In genomic region chr3:94465632-94466430, GRCm38 (mm10) we compare ENCODE assay signal across 14 mouse cellular contexts. TPM values are rescaled to one million over a fixed set of nuclear protein-coding genes. Genes with fewer than 3 reads are reported as not detected.
DNase-seq lines count a peak whose midpoint lies in the region; ATAC-seq and TF ChIP-seq lines count a peak whose summit lies in the region.
"Had no signal": no experiment of that assay in that cellular context is flagged by ENCODE, and none has a peak within 500 bp of the region (broad histone marks: within the 10 kb centered on the region; RNA-seq: fewer than 3 reads in every experiment).

No protein-coding gene starts in this region.

- no peaks in the 10 kb centered on the region for H3K27me3 ChIP-seq in forebrain, postnatal 0 days (ENCODE audit: insufficient read depth, low read length)
- H3K27me3 ChIP-seq in neural tube, embryonic 14.5 days (ENCODE audit: control insufficient read depth, insufficient read depth, low read length) = no peaks in the 10 kb centered on the region

- DNase-seq in brain, embryonic 18.5 days (ENCODE audit: low read depth, low spot score) = peak; percentile 74
- DNase-seq in forebrain, postnatal 0 days = peak; percentile 85
- peak; percentile 60 to 84 for DNase-seq in layer of hippocampus, postnatal 14 days (ENCODE audit: low spot score in 2 of 2)
- no peak for DNase-seq in lung, adult 2 months
- DNase-seq in gastrocnemius, adult 2 months = no peak
- DNase-seq in cerebellum, adult 11-12 months = no peak
- no peak for DNase-seq in urinary bladder, postnatal 36 days (ENCODE audit: low spot score in 2 of 2)
- DNase-seq: adrenal gland, postnatal 36 days; gastrocnemius, postnatal 25 days; thymus, postnatal 14 days had no signal

- H3K27ac ChIP-seq in forebrain, postnatal 0 days (ENCODE audit: low read depth, low read length) = peak overlapping the region; percentile 95
- H3K27ac ChIP-seq in neural tube, embryonic 14.5 days (ENCODE audit: low read depth, low read length) = peak overlapping the region; percentile 84
- H3K27ac ChIP-seq in gastrocnemius, adult 2 months = no peak overlapping the region
- H3K27ac ChIP-seq: macrophage had no signal

- ATAC-seq in forebrain, postnatal 0 days = peak; percentile 91
- ATAC-seq in neural tube, embryonic 14.5 days (ENCODE audit: low read depth) = peak; percentile 67
- ATAC-seq: inflammation-experienced regulatory T-cells, adult 6 months had no signal

- no peak for TF ChIP-seq POLR2A in lung, adult 2 months (IDR thresholded peaks at IDR 0.05; ENCODE audit: borderline replicate concordance, extremely low read depth, low read depth, low read length)

- no peaks in the 10 kb centered on the region for H3K9me3 ChIP-seq in forebrain, postnatal 0 days (ENCODE audit: low read length)
- H3K9me3 ChIP-seq in neural tube, embryonic 14.5 days (ENCODE audit: control insufficient read depth, low read length) = no peaks in the 10 kb centered on the region

- H3K4me2 ChIP-seq in forebrain, postnatal 0 days (ENCODE audit: low read depth) = no peak overlapping the region; the same call in 1 of the 2 replicates
- no peak overlapping the region for H3K4me2 ChIP-seq in neural tube, embryonic 14.5 days (ENCODE audit: low read depth, low read length)

- peak; percentile 30; the same call in 1 of the 2 replicates for TF ChIP-seq CTCF in forebrain, postnatal 0 days (IDR thresholded peaks at IDR 0.05; ENCODE audit: low read depth)
- no peak for TF ChIP-seq CTCF in lung, adult 2 months (IDR thresholded peaks at IDR 0.05; ENCODE audit: insufficient read depth, low read length)
- no peak for TF ChIP-seq CTCF in gastrocnemius, adult 2 months (IDR thresholded peaks at IDR 0.05)

- peak overlapping the region; percentile 37 for H3K9ac ChIP-seq in forebrain, postnatal 0 days
- no peak overlapping the region for H3K9ac ChIP-seq in neural tube, embryonic 14.5 days (replicated peaks; ENCODE audit: low read depth, low read length)

- WGBS in forebrain, postnatal 0 days = 17% methylated on average over 13 of the region's 13 CpGs
- WGBS in neural tube, embryonic 14.5 days = 32% methylated on average over 13 of the region's 13 CpGs
- WGBS in lung, adult 2 months = 81% methylated on average over 13 of the region's 13 CpGs

- no peaks in the 10 kb centered on the region for H3K36me3 ChIP-seq in forebrain, postnatal 0 days (ENCODE audit: insufficient read depth)
- H3K36me3 ChIP-seq in neural tube, embryonic 14.5 days (ENCODE audit: control insufficient read depth, insufficient read depth, low read length) = no peaks in the 10 kb centered on the region

- intact Hi-C loops in gastrocnemius, adult 2 months (cut with DNase I) = no loop called here

- H3K4me3 ChIP-seq in forebrain, postnatal 0 days (ENCODE audit: low read depth, low read length) = no peak overlapping the region
- H3K4me3 ChIP-seq in neural tube, embryonic 14.5 days (ENCODE audit: low read depth, low read length) = no peak overlapping the region
- H3K4me3 ChIP-seq in lung, adult 2 months (replicated peaks; ENCODE audit: extremely low read depth, low read depth, low read length) = no peak overlapping the region
- no peak overlapping the region for H3K4me3 ChIP-seq in gastrocnemius, adult 2 months

- peaks cover 31% of the 10 kb centered on the region for H3K4me1 ChIP-seq in forebrain, postnatal 0 days (ENCODE audit: insufficient read depth)
- H3K4me1 ChIP-seq in neural tube, embryonic 14.5 days (ENCODE audit: control insufficient read depth, insufficient read depth, low read length) = peaks cover 17% of the 10 kb centered on the region
- no peaks in the 10 kb centered on the region for H3K4me1 ChIP-seq in lung, adult 2 months (ENCODE audit: control insufficient read depth, insufficient read depth, low read length)

RNA-seq across cellular contexts. Expression of gene Celf3, which starts 12.3 kb away (rescaled TPM):
- 223 and 278 TPM in 2 replicates for total RNA-seq in forebrain, postnatal 0 days (2014; rRNA removed)
- polyA plus RNA-seq in forebrain, postnatal 0 days (2015; fragmentation: Nextera tagmentation; extraction: Ambion mirVana) = 247 and 295 TPM in 2 replicates
- 100 to 1,000 TPM; 205 to 208 TPM for total RNA-seq in layer of hippocampus, postnatal 14 days (2021)
- polyA plus RNA-seq in neural tube, embryonic 14.5 days (2014; fragmentation: Nextera tagmentation; extraction: Ambion mirVana) = 232 and 319 TPM in 2 replicates
- polyA plus RNA-seq in lung, adult 2 months (2012; rRNA removed) = 1.2 and 2.1 TPM in 2 replicates
- not detected for total RNA-seq in gastrocnemius, adult 2 months (2021)
- total RNA-seq: gastrocnemius, postnatal 25 days had no signal
- polyA plus RNA-seq: macrophage had no signal

RNA-seq across cellular contexts. Expression of gene Riiad1, which starts 14.3 kb away (rescaled TPM):
- total RNA-seq in forebrain, postnatal 0 days (2014; rRNA removed) = 7.3 and 14.2 TPM in 2 replicates
- polyA plus RNA-seq in forebrain, postnatal 0 days (2015; fragmentation: Nextera tagmentation; extraction: Ambion mirVana) = 24.7 and 27.1 TPM in 2 replicates
- total RNA-seq in layer of hippocampus, postnatal 14 days (2021) = 1 to 10 TPM; 6.0 to 7.1 TPM
- polyA plus RNA-seq in neural tube, embryonic 14.5 days (2014; fragmentation: Nextera tagmentation; extraction: Ambion mirVana) = 14.6 and 17.5 TPM in 2 replicates
- polyA plus RNA-seq in lung, adult 2 months (2012; rRNA removed) = 2.3 and 2.5 TPM in 2 replicates
- total RNA-seq in gastrocnemius, adult 2 months (2021) = 10 to 100 TPM; 11.2 to 11.4 TPM
- polyA plus RNA-seq: inflammation-experienced regulatory T-cells, adult 6 months had no signal

RNA-seq across cellular contexts. Expression of gene Oaz3, which starts 22.1 kb away (rescaled TPM):
- total RNA-seq in forebrain, postnatal 0 days (2014; rRNA removed) = not detected in 2 replicates
- polyA plus RNA-seq in forebrain, postnatal 0 days (2015; fragmentation: Nextera tagmentation; extraction: Ambion mirVana) = 0.34 and 0.85 TPM in 2 replicates
- under 1 TPM in 1 of 2 experiments, not detected in 1; 0.41 TPM for total RNA-seq in layer of hippocampus, postnatal 14 days (2021)
- 0.76 and 1.7 TPM in 2 replicates for polyA plus RNA-seq in neural tube, embryonic 14.5 days (2014; fragmentation: Nextera tagmentation; extraction: Ambion mirVana)
- polyA plus RNA-seq in lung, adult 2 months (2012; rRNA removed) = 0.18 TPM in 1 of 2 replicates, not detected in the other
- not detected for total RNA-seq in gastrocnemius, adult 2 months (2021)
- total RNA-seq: adrenal gland, postnatal 36 days; gastrocnemius, postnatal 25 days; left cerebral cortex, adult 8-10 months had no signal
- polyA plus RNA-seq: macrophage had no signal

RNA-seq across cellular contexts. Expression of gene Mrpl9, which starts 22.7 kb away (rescaled TPM):
- total RNA-seq in forebrain, postnatal 0 days (2014; rRNA removed) = 66.4 and 71.6 TPM in 2 replicates
- polyA plus RNA-seq in forebrain, postnatal 0 days (2015; fragmentation: Nextera tagmentation; extraction: Ambion mirVana) = 51.9 and 56.7 TPM in 2 replicates
- 10 to 100 TPM; 42.8 TPM for total RNA-seq in layer of hippocampus, postnatal 14 days (2021)
- 59.5 and 64.1 TPM in 2 replicates for polyA plus RNA-seq in neural tube, embryonic 14.5 days (2014; fragmentation: Nextera tagmentation; extraction: Ambion mirVana)
- polyA plus RNA-seq in lung, adult 2 months (2012; rRNA removed) = 18.2 and 22.6 TPM in 2 replicates
- total RNA-seq in gastrocnemius, adult 2 months (2021) = 10 to 100 TPM; 29.5 to 37.2 TPM

RNA-seq across cellular contexts. Expression of gene Tdrkh, which starts 52.8 kb away (rescaled TPM):
- 9.8 and 13.6 TPM in 2 replicates for total RNA-seq in forebrain, postnatal 0 days (2014; rRNA removed)
- 43.8 and 49.2 TPM in 2 replicates for polyA plus RNA-seq in forebrain, postnatal 0 days (2015; fragmentation: Nextera tagmentation; extraction: Ambion mirVana)
- 10 to 100 TPM; 44.7 to 46.4 TPM for total RNA-seq in layer of hippocampus, postnatal 14 days (2021)
- 51.5 and 52.5 TPM in 2 replicates for polyA plus RNA-seq in neural tube, embryonic 14.5 days (2014; fragmentation: Nextera tagmentation; extraction: Ambion mirVana)
- 0.17 and 0.44 TPM in 2 replicates for polyA plus RNA-seq in lung, adult 2 months (2012; rRNA removed)
- 1 to 10 TPM; 2.8 to 2.9 TPM for total RNA-seq in gastrocnemius, adult 2 months (2021)

Comparison
In these comparisons a context has a peak if more than half of its experiments do, and no peak if none do; other contexts are left out.
1. DNase-seq: peak in brain, embryonic 18.5 days (single experiment), forebrain, postnatal 0 days (single experiment) and layer of hippocampus, postnatal 14 days (2 of 2); none in lung, adult 2 months (single experiment), gastrocnemius, adult 2 months (single experiment), cerebellum, adult 11-12 months (single experiment) and urinary bladder, postnatal 36 days (0 of 2).
2. RNA of gene Celf3, which starts 12.3 kb away (total RNA-seq): 223 to 278 TPM in forebrain, postnatal 0 days and 205 to 208 TPM in layer of hippocampus, postnatal 14 days; not detected in gastrocnemius, adult 2 months; every median in the first group is over 100 times any median in the second.